Mouse (Mus musculus) cerebellum, adult 9-10 months (tissue): ENCODE data around the gene Lasp1.

Experiments
- DNase-seq: peaks from one replicate; pipeline ENCODE4 v3.0.0; 2022

Gene Lasp1

GRCm38 (mm10) chr11:97811569-97812362, 13.0 kb downstream of the Lasp1 start:
- no peak for DNase-seq

- no peak for DNase-seq
Measured at GRCm38 (mm10) chr11:97812491-97812921, 13.7 kb downstream of the Lasp1 start.

DNA sequence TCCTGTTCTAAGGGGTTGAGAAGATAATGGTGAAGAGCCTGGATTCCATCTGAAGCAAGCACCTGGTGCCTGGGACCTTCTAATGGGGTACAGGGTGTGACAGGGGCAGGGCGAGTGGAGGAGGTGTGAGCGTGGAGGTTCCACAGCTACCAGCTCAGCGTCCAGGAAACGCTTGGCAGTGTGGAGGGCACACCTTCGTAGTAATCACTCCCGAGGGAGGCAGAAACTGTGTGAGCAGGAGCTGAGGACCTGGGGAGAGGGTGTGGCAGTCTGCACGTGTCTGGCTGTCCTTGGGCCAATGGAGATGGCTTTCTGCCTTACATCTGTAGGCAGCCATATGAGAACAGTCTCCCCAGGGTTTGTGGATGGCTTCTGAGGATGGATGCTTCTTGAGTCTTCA, 14.3 kb downstream of the Lasp1 start:
- no peak for DNase-seq

DNA sequence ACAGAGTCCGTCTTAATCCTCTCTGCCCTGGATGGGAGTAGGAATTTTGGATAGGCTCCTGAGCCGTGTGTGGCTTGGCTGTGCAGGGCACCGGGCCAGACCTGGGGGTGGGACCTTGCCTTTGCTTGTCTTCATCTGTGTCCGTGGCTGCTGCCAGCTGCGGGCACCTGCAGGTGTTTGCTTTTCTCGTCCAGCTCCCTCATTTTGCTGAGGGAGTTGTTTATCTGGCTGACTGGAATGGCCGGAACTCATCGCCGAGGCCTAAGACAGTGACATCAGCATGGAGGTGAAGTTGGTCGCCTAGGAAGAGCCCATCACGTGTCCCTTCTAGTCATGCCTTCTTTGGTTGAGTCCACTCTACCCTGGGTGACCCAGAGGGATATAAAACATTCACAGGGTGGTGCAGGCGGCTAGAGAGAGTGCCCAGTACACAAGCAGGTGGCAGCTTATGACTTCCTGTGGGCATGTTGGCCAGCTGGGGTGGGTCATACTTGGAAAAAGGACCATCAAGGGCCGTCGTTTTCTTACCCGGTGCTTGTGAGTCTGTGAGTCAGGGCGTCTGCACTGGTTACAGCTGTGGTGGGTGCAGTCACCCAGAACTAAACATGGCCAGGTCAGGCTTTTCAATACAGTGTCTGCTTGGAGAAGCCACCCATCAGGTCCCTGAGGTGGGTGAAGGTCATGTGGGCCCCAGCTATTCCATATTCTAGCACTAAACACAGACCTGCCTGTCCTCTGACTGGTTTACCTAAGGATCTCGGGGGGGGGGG, 15.1 kb downstream of the Lasp1 start:
- no peak for DNase-seq

DNA sequence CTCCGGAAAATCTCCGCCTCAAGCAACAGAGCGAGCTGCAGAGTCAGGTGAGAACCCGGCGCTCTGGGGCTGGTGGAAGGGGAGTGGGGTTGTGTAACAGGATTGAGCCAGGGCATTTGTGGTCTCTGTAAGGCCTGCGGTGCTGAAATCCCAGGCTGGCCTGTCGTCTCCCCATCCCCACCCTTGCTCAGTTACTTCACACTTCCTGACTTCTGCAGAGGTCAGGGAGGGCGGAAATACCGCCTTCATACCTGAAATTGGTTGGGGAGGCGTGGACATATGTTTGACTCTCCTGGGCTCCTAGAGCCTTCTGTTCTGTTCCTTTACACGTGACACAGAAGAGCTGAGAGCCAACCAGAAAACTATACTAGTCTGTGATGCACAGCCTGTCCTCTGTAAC, 16.9 kb downstream of the Lasp1 start:
- DNase-seq = no peak

GRCm38 (mm10) chr11:97816176-97816575, 17.4 kb downstream of the Lasp1 start:
- no peak for DNase-seq

DNA sequence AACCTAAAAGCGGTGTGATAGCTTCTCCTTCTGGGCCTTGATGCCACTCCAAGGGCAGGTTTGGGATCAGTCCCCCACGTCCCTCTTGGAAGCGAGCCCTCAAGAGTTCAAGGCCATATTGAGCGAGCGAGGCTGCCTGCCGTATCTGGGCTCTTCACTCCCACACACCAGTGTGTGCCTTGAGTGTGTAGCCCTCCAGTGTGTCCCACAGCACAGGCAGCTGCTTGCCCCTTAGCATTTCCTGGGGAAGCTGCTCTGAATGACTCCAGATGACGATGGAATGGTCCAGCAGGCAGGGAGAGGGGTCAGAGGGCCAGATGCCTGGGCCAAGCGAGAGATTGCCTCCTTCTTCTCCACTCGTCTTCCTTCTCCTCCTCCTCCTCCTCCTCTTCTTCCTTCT, 18.1 kb downstream of the Lasp1 start:
- DNase-seq = no peak

DNA sequence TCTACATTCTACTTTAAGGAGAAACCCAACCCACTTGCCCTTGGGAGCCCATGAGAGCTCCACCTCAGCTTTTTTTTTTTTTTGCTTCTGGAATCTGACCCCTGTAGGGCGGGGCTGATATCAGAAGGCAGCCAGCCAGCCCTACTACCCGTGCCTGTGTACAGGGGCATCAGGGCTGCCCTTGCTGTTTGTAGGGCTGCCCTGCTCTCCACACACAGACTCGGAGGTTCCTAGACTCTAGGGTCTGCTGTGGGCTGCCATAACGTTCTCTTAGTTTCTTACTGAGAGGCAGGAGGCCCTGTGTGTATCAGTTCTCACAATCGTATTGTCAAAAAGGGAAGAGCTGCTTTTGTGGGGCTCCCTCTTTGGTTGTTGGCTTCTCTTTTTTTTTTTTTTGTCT, 18.6 kb downstream of the Lasp1 start:
- no peak for DNase-seq

DNA sequence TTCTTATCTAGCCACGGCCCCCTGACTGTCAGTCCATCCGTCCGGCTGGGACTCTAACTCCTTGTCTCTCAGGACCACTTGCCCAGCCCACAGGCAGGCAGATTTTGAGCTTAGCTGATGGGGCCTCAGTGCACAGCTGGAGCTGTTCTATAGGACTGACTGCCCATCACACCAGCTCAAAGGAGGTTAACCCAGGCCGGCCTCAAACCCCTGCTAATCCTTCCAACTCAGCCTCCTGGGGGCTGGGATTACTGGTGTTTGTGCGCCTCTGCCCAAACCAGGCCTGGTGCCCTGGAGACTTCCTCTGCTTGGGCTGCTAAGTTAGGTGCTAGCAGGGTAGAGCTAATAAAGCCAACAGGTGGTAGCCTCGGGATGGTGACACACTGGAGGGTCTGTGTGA, 19.2 kb downstream of the Lasp1 start:
- DNase-seq = no peak

DNA sequence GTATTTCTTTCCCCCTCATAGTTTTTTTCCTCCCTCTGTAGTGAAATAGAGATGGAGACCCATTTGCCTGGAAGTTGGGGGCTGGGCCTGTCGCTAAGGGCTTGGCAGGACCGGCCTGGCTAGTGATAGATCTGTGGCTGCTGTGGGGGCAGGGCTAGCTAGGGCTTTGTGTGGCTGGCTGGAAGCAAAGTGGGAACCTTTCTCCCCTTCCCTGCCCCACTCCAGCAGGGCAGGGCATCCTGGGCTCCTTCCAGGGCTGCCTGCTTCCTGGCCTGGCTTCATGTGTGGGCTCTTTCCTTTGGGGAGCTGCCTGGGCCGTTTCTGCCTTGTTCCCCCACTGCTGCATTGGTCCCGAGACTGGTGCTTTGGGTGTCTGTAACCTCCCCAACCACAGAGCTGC, 19.8 kb downstream of the Lasp1 start:
- DNase-seq = no peak

DNA sequence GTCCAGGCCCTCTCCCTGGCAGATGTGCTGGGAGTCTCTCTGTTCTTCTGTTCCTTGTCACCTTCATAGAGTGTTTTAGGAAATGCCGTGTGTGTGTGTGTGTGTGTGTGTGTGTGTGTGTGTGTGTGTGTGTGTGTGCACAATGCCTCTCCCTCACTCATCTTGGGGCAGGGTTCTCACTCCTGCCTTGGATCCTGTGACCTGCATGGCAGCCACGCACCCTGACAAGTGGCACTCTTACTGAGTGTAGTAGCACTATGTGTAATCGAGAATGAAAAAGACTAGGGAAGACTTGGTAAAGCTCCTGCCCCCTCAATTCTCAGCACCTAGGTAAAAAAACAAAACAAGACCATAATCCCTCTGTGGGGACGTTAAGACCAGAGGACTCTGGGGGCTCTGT, 20.3 kb downstream of the Lasp1 start:
- no peak for DNase-seq

DNA sequence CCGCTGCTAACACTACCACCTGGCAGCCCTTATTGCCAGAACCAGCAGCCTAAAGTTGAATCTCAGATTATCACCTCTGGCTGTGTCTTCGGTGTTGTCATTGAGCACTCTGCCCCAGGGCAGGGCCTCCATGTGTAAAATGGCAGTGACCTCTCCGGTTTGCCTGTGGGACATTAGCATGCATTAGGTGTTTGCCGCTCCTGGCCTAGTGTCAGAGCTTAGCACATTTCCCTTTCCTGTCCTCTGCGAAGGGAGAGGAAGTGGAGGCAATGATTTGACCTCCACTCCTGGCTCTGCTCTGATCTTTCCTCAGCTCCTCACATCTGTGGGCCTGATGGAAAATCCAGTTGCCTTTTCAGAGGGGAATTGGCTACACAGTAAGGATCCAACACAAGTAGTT, 21.1 kb downstream of the Lasp1 start:
- no peak for DNase-seq

DNA sequence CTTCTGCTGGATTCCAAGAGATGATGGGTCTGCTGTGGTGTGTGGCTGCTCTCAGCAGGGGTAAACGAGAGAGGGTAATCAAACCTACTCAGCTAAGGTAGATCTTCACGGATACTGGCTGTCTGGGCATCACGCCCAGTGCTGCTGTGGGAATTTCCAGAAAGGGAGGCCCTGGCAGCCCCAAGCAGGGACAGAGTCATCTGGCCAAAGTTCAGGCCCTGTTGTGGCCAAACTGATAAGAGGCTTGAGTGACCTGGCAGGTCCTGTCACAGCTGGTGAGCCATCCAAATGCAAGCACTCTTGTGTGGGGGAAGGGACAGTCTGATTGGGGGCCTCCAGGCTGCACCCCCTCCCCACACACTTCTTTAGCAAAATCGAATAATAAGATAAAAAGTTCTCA, 22.0 kb downstream of the Lasp1 start:
- peak; percentile 71 for DNase-seq

GRCm38 (mm10) chr11:97821401-97822064, 22.7 kb downstream of the Lasp1 start:
- peak; percentile 58 for DNase-seq

GRCm38 (mm10) chr11:97822840-97823603, 24.2 kb downstream of the Lasp1 start:
- peak; percentile 82 for DNase-seq

DNA sequence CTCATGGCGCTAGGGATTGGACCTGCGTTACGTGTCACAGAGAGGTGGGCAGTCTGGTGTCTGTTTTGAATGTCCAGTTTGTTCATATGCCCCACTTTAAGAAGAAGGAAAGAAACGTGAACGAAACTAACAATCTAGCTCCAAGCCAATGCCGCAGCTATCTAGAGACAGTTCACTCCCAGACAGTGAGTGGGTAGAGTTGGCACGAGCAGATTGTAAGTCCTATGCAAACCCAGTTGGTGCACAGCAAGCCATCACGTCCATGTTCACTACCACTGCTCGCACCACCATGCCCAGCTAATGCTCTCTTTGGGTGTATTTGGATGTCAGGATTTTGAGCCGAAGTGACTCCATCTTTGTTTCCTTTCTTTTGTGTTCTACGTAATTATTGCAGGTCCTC, 25.4 kb downstream of the Lasp1 start:
- no peak for DNase-seq

DNA sequence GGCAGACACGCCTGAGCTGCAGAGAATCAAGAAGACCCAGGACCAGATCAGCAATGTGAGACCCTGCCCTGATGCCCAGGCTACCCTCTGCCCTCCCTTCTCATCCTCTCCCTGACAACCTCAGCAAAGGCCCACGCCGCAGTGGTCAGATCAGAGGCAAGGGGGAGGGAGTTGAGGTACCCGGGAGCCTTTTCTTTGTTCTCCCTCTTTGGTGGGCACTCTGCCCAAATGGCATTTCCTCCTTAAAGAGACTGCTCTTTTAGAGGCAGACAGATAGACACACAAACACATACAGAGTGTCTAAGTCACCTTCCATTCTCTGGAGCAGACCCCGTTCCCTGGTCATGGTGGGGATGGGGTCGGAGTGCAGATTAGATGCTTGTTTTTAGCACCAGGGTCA, 26.1 kb downstream of the Lasp1 start:
- peak; percentile 46 for DNase-seq

- no peak for DNase-seq
Measured at GRCm38 (mm10) chr11:97825295-97825694, 26.5 kb downstream of the Lasp1 start.

DNA sequence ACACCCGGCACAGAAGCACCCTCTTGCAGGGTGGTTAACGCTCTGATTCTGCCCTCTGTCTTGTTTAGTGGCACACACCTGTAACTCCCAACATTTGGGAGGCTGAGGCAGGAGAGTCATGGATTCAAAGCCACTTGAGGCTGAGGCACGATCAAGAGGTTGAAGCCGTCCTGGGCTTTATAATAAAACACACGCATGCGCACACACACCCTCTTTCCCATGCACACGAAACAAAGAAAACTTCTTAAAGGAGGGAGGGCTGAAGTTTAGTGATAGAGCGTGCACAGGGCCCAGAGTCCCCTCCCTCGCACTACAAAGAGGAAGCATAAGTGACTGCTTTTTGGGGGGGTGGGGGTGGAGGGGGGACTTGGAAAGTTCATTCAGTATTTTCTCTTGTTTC, 27.2 kb downstream of the Lasp1 start:
- no peak for DNase-seq

GRCm38 (mm10) chr11:97826414-97826813, 27.6 kb downstream of the Lasp1 start:
- no peak for DNase-seq

GRCm38 (mm10) chr11:97827654-97828053, 28.9 kb downstream of the Lasp1 start:
- no peak for DNase-seq

GRCm38 (mm10) chr11:97829365-97829764, 30.6 kb downstream of the Lasp1 start:
- DNase-seq = no peak

DNA sequence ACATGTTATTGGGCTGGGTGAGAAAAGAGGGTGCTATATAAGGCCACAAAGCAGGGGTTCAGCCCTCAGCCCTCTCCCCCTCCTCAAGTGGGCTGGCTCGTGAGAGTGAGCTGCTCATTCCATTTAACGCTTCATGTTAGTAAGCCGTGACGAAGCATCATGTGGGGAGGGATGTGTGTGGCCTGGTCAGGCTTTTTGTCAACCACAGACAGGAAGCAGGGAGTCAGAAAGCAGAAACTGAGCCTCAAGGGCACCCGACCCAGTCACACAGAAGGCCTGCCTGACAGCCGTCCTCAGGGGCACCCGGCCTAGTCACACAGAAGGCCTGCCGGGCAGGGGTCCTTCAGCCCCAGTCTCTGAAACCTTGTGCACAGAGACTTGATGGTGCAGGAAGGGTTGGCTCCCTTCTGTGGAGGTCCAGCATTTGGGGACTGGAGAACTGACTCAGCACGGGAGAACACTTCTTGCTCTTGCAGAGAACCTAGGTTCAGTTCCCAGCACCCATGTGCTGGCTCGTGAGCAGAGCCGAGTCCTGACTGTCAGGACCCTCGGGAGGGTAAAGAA, 31.2 kb downstream of the Lasp1 start:
- no peak for DNase-seq
